Mouse (Mus musculus) MEL (cell line): ENCODE measurements around the gene Palm. TPM values are rescaled to one million over a fixed set of nuclear protein-coding genes. Genes with fewer than 3 reads are reported as not detected.
A peak's percentile ranks its signal among the peaks of the same experiment; 100 is the strongest.

Experiments
- DNase-seq: peaks from one replicate; pipeline ENCODE4 v3.0.0; 2011; ENCODE audit warnings: low read depth, low spot score
- H3K27ac ChIP-seq: 2 replicates; pipeline ENCODE4 v1.5.1; 2012; ENCODE audit warnings: low read depth, mild to moderate bottlenecking, control low read depth, low read length, moderate library complexity; ENCODE audit not compliant: control insufficient read depth
- H3K27me3 ChIP-seq, 2 experiments: fragments of 150-350 bp in 1 of 2; sonication (generic) in 1 of 2; 2 replicates each; pipeline ENCODE4 v1.6.1; 2012; ENCODE audit warnings: low read length in 2 of 2, mild to moderate bottlenecking in 2 of 2, improper control_type of control experiment in 1 of 2, moderate library complexity in 1 of 2; ENCODE audit not compliant: insufficient read depth in 2 of 2, control insufficient read depth in 1 of 2
- H3K36me3 ChIP-seq, 2 experiments: 2 replicates each; pipeline ENCODE4 v1.6.1; 2012 to 2014; ENCODE audit warnings: low read length in 2 of 2, improper control_type of control experiment in 1 of 2, inconsistent platforms in 1 of 2, mild to moderate bottlenecking in 1 of 2; ENCODE audit not compliant: insufficient read depth in 2 of 2, control insufficient read depth in 1 of 2
- H3K4me1 ChIP-seq, 2 experiments: fragments of 150-350 bp in 1 of 2; sonication (generic) in 1 of 2; 2 replicates each; pipeline ENCODE4 v1.6.1; 2012; ENCODE audit warnings: low read length in 2 of 2, improper control_type of control experiment in 1 of 2, mild to moderate bottlenecking in 1 of 2; ENCODE audit not compliant: insufficient read depth in 2 of 2, control insufficient read depth in 1 of 2
- H3K4me3 ChIP-seq, 2 experiments: fragments of 150-350 bp in 1 of 2; sonication (generic) in 1 of 2; 2 replicates each; pipeline ENCODE4 v1.5.1; 2012; ENCODE audit warnings: low read depth in 2 of 2, low read length in 2 of 2, mild to moderate bottlenecking in 2 of 2, moderate library complexity in 2 of 2, control low read depth in 1 of 2, improper control_type of control experiment in 1 of 2; ENCODE audit not compliant: control insufficient read depth in 1 of 2, insufficient read depth in 1 of 2
- H3K79me2 ChIP-seq: 2 replicates; pipeline ENCODE4 v1.6.1; 2012; ENCODE audit warnings: mild to moderate bottlenecking, low read length, moderate library complexity; ENCODE audit not compliant: control insufficient read depth, poor library complexity, insufficient read depth
- H3K9ac ChIP-seq: 2 replicates; pipeline ENCODE4 v1.6.1; 2012; ENCODE audit warnings: low read depth, mild to moderate bottlenecking, control low read depth, low read length, moderate library complexity; ENCODE audit not compliant: control insufficient read depth, poor library complexity, severe bottlenecking
- H3K9me3 ChIP-seq: fragments of 150-350 bp; sonication (generic); replicated peaks from 2 replicates; pipeline ENCODE4 v1.6.1; 2012; ENCODE audit warnings: mild to moderate bottlenecking, low read length, improper control_type of control experiment, moderate library complexity; ENCODE audit not compliant: insufficient read depth
- BHLHE40 ChIP-seq: IDR thresholded peaks from 2 replicates; pipeline ENCODE4 v1.6.1; 2012; ENCODE audit warnings: low read depth, mild to moderate bottlenecking, inconsistent platforms, low read length, improper control_type of control experiment, borderline replicate concordance
- CHD1 ChIP-seq: IDR thresholded peaks from 2 replicates; pipeline ENCODE4 v1.6.1; 2012; ENCODE audit warnings: low read depth, mild to moderate bottlenecking, inconsistent platforms, low read length, improper control_type of control experiment
- CTCF ChIP-seq, 3 experiments: IDR thresholded peaks in 2 of 3; conservative IDR thresholded peaks in 1 of 3; 2 replicates each; pipeline ENCODE4 v1.5.1; 2011 to 2012; ENCODE audit warnings: low read length in 3 of 3, low read depth in 2 of 3, mild to moderate bottlenecking in 2 of 3, improper control_type of control experiment in 1 of 3, inconsistent platforms in 1 of 3, mixed read lengths in 1 of 3, moderate library complexity in 1 of 3; ENCODE audit not compliant: control insufficient read depth in 1 of 3, insufficient read depth in 1 of 3, poor library complexity in 1 of 3, severe bottlenecking in 1 of 3
- ELF1 ChIP-seq: IDR thresholded peaks from 2 replicates; pipeline ENCODE4 v1.6.1; 2014; ENCODE audit warnings: low read depth, mild to moderate bottlenecking, inconsistent platforms, low read length, improper control_type of control experiment, moderate library complexity
- ETS1 ChIP-seq: IDR thresholded peaks from 2 replicates; pipeline ENCODE4 v1.6.1; 2012; ENCODE audit warnings: low read depth, mild to moderate bottlenecking, inconsistent platforms, low read length, improper control_type of control experiment, moderate library complexity
- GABPA ChIP-seq: IDR thresholded peaks from 2 replicates; pipeline ENCODE4 v1.6.1; 2012; ENCODE audit warnings: low read depth, mild to moderate bottlenecking, inconsistent platforms, low read length, improper control_type of control experiment, moderate library complexity
- KAT2A ChIP-seq: conservative IDR thresholded peaks from 2 replicates; pipeline ENCODE4 v1.6.1; 2012; ENCODE audit warnings: low read depth, low read length, improper control_type of control experiment, inconsistent platforms
- MAFK ChIP-seq: IDR thresholded peaks from 2 replicates; pipeline ENCODE4 v1.6.1; 2011; ENCODE audit warnings: low read depth, mild to moderate bottlenecking, low read length, improper control_type of control experiment, borderline replicate concordance
- MAZ ChIP-seq: IDR thresholded peaks from 2 replicates; pipeline ENCODE4 v1.6.1; 2012; ENCODE audit warnings: low read depth, mild to moderate bottlenecking, inconsistent platforms, low read length, improper control_type of control experiment
- MXI1 ChIP-seq: IDR thresholded peaks from 2 replicates; pipeline ENCODE4 v1.6.1; 2011; ENCODE audit warnings: mild to moderate bottlenecking, low read depth, low read length, improper control_type of control experiment
- MYC ChIP-seq: IDR thresholded peaks from 2 replicates; pipeline ENCODE4 v1.6.1; 2011; ENCODE audit warnings: low read depth, mild to moderate bottlenecking, low read length, improper control_type of control experiment, moderate library complexity
- NELFE ChIP-seq: IDR thresholded peaks from 2 replicates; pipeline ENCODE4 v1.6.1; 2011; ENCODE audit warnings: low read depth, low read length, improper control_type of control experiment
- POLR2AphosphoS2 ChIP-seq: IDR thresholded peaks from 2 replicates; pipeline ENCODE4 v1.6.1; 2011; ENCODE audit warnings: low read length, improper control_type of control experiment
- RAD21 ChIP-seq: IDR thresholded peaks from 2 replicates; pipeline ENCODE4 v1.6.1; 2011; ENCODE audit warnings: mild to moderate bottlenecking, low read depth, low read length, improper control_type of control experiment
- SIN3A ChIP-seq: IDR thresholded peaks from 2 replicates; pipeline ENCODE4 v1.6.1; 2012; ENCODE audit warnings: low read length, improper control_type of control experiment, inconsistent platforms
- SMC3 ChIP-seq: IDR thresholded peaks from 2 replicates; pipeline ENCODE4 v1.6.1; 2011; ENCODE audit warnings: low read depth, low read length, improper control_type of control experiment
- TCF12 ChIP-seq: IDR thresholded peaks from 2 replicates; pipeline ENCODE4 v1.6.1; 2014; ENCODE audit warnings: low read depth, mild to moderate bottlenecking, inconsistent platforms, low read length, improper control_type of control experiment, moderate library complexity
- UBTF ChIP-seq: IDR thresholded peaks from 2 replicates; pipeline ENCODE4 v1.6.1; 2012; ENCODE audit warnings: low read depth, mild to moderate bottlenecking, inconsistent platforms, low read length, improper control_type of control experiment, moderate library complexity, borderline replicate concordance; ENCODE audit not compliant: insufficient read depth
- ZKSCAN1 ChIP-seq: IDR thresholded peaks from 2 replicates; pipeline ENCODE4 v1.6.1; 2012; ENCODE audit warnings: low read depth, mild to moderate bottlenecking, inconsistent platforms, low read length, improper control_type of control experiment, moderate library complexity
- ZNF384 ChIP-seq: IDR thresholded peaks from 2 replicates; pipeline ENCODE4 v1.6.1; 2012; ENCODE audit warnings: low read depth, mild to moderate bottlenecking, inconsistent platforms, low read length, improper control_type of control experiment
- polyA plus RNA-seq, 2 experiments: library from polyadenylated mRNA; stranded (reverse) in 1 of 2; unstranded in 1 of 2; fragments of >175 nt in 1 of 2; fragments of >200 nt in 1 of 2; gene quantifications; 2 replicates each; pipeline versions ENCODE4 v1.2.1 to v1.2.4; 2012; ENCODE audit warnings: low replicate concordance in 2 of 2, low read depth in 1 of 2; ENCODE audit not compliant: insufficient read length in 2 of 2, insufficient read depth in 1 of 2, missing spikeins in 1 of 2
- total RNA-seq: library from RNA; depleted of rRNA; stranded (reverse); fragments of 300-350 nt; gene quantifications from 2 replicates; pipeline ENCODE4 v1.2.3, GENCODE M21; 2012

Palm gene
- total and polyA plus RNA-seq, 3 experiments, result 4.8 to 15.5 TPM; not detected in 1

- TF ChIP-seq MXI1, result no peak
- 0 out of 2 replicates have a peak, but pooled peaks have one; percentile 51 for TF ChIP-seq MYC
- TF ChIP-seq KAT2A, result no peak
- 0 out of 2 replicates have a peak, but pooled peaks have one; percentile 23 for TF ChIP-seq BHLHE40
- TF ChIP-seq ZKSCAN1, result no peak
- TF ChIP-seq CTCF (IDR thresholded peaks at IDR 0.05 in 2 of 3, conservative IDR thresholded peaks at IDR 0.05 in 1 of 3; ENCODE audit: control insufficient read depth in 1 of 3, insufficient read depth in 1 of 3, low read depth in 2 of 3, low read length in 3 of 3, poor library complexity in 1 of 3, severe bottlenecking in 1 of 3), result peak; percentile 96 to 98 (median 97); a peak in 5 of 6 replicates
- TF ChIP-seq, all 39 proteins: peak for 9
Observed at GRCm38 (mm10) chr10:79811736-79812637, 18.6 kb downstream of the Palm start (continued).

- Histone ChIP-seq H3K9me3 (no peaks in the 10 kb centered on the region), H3K4me1 (no peaks in the 10 kb centered on the region), H3K36me3 (no peaks in the 10 kb centered on the region), H3K4me3 (no peak overlapping the region), H3K79me2 (no peaks in the 10 kb centered on the region), H3K27me3 (no peaks in the 10 kb centered on the region), H3K27ac (no peak overlapping the region), H3K9ac (no peak overlapping the region)
- TF ChIP-seq CHD1 (no peak), SMC3 (no peak), MAZ (no peak), ETS1 (no peak), RAD21 (no peak), MAFK (no peak), SIN3A (no peak), TCF12 (no peak), MYC (no peak), ELF1 (no peak), GABPA (no peak), MXI1 (no peak), NELFE (no peak), ZNF384 (no peak), POLR2AphosphoS2 (no peak), BHLHE40 (no peak), UBTF (no peak)
- no peak for DNase-seq
Observed at GRCm38 (mm10) chr10:79814271-79814842, 21.0 kb downstream of the Palm start.
